Mouse (Mus musculus) frontal cortex, postnatal 25 days (tissue): ENCODE results near the gene Lrrc49.

Experiments used
- DNase-seq, 2 experiments: peaks; one replicate each; pipeline ENCODE4 v3.0.0; 2022; ENCODE audit warnings: low spot score in 2 of 2

Gene Lrrc49

DNA sequence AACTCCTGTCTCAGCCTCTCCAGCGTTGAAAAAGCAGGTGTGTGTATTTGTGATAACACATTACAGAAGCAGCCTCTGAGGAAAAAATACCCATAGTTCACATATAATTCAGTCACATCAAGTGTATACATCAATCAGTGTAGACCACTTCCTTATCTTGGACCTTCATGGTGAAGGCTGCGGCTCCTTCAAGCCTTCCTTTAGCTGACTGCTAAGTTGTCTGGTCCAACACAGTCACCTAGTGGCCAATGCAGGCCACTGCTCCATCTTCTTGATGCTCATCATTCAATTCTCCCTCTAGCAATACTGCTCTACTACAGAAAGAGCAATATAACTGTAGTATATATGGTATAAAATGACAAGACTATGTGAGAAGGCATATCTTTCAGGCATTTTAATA, 88.5 kb downstream of the Lrrc49 start:
- no peak for DNase-seq

DNA sequence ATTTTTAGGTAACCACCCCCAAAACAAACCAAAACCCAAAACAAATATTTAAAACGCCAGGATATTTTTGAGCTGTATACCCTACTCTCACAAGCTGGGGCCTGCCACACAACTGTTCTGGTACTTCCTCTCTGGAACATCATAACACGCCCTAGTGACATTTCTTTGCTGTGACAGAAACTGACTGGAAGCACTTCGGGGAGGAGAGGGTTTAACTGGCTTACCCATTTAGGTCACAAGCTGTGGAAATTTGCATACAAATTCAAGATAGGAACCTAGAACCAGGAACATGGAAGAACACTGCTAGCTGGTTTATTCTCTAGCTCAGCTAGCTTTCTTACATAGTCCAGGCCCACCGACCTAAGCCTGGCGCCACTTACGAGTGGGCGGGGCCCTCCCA, 92.6 kb downstream of the Lrrc49 start:
- DNase-seq = no peak

- DNase-seq = no peak
Measured at GRCm38 (mm10) chr9:60592974-60593373, 95.0 kb downstream of the Lrrc49 start.

GRCm38 (mm10) chr9:60592363-60592762, 95.6 kb downstream of the Lrrc49 start:
- no peak for DNase-seq

DNA sequence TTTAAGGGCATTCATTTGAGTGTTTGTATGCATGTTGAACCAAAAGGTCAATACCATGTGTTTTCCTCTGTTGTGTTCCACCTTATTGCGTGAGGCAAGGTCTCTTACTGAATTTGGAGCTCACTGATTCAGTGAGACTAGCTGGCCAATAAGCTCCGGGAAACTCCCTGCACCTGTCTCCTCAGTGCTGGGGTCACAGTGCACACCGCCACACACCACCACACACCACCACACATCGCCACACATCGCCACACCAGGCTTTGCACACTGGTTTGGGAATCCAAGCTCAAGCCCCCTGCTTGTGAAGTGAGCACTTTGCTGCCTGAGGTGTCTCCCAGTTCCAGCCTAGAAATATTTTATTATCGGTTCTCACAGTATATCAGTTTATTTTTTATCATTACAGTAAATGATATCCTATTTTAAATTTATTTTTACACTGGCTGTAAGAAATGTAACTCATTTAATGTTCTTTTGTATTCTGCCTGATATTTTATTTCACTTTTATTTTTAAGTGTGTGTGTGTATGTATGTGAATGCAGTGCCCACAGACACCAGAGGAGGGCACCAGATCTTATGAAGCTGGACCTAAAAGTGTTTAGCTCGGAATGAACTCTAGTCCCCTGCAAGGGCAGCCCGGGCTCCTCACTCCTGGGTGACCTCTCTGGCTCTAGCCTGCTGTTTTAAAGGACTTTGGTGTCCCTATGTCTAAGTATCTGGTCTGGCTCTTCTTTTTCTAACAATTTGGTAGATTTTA, 96.9 kb downstream of the Lrrc49 start:
- DNase-seq = no peak

DNA sequence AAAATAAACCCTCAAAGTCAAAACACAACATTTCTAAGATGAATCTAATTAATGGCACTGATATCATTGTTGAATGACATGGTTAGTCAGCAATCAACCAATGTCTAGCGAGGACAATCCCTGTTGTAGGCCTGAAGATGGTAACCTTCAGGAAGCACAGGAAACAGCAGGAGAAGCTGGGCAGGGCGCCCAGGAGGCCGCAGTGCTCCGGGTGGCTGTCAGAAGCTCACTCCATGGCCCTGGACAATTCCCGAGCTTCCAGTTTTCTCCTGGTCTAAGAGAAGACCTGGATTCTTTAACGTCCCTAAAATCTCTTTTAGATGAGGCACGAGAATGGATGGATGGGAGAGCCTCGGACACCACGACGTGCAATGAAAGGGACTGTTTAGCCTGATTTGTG, 99.0 kb downstream of the Lrrc49 start:
- no peak for DNase-seq

DNA sequence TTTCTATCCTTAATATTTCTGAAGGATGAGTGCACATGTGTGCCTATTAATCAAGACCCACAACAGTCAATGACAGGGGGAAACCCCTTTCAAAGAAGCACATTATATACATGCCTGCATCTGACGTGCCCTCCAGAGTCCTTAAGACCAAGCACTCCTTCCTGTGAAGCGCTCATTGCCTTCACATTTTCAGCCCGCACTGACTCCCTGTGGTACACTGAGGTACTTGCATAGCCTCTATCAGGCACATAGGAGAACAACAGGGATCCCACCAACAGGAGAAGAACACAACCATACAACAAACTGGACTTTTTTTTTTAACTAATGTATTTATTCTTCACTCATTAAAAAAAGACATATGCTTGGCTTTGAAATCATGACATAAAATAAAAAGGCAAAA, 101.0 kb downstream of the Lrrc49 start:
- DNase-seq = no peak

DNA sequence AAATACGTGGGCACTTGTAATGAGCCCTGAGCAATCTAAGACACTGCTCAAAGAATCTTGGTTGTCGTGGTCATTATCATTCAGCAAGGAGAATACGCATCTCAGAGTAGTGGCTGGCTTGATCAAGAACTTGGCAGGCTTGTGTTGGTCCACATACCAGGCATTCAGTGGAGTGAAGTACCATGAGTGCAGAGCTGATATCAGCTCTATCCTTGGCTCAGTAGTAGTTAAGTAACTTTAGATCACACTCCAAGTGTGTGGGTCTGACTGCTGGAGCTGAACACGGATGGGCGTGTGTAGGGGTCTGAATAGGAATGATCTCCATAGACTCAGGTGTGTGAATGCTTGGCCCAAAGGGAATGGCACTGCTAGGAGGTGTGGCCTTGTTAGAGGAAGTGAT, 102.8 kb downstream of the Lrrc49 start:
- no peak for DNase-seq

DNA sequence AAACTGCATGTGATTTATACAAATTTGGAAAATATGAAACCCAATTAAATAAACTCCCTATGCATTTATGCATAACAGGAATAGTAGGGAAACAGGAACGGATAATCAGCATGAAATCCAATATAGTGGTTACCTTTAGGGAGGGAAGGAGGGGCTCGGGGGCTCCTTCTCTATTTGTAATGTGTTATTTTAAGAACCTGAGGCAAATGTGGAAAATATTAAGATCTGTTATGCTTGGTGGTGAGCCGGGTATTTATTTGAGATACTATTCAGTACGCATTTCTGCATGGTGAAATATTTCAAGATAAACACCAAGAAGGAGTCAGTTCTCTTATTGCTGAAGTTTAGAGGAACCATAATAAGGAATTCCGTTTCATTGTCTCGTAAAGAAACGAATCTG, 105.4 kb downstream of the Lrrc49 start:
- DNase-seq = no peak

DNA sequence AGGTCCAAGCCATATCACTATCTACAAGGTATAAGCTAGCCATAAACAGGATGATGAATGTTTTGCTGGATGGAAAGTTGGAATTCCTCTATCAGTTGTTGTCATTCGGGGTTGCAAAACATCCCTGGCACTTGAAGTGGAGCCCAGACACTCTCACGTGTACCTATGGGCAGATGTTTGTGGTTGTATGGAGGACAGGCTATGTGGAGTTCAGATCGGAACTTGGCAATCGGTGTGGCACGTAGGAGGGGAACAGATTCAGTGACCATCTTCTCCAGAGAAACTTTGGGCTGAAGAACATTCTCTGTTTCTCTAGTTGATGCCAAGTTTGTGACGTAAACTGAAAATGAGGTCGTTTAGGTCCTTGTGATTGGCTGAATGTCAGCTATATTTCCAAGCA, 114.9 kb downstream of the Lrrc49 start:
- DNase-seq = no peak

GRCm38 (mm10) chr9:60571725-60572124, 116.2 kb downstream of the Lrrc49 start:
- DNase-seq = no peak

DNA sequence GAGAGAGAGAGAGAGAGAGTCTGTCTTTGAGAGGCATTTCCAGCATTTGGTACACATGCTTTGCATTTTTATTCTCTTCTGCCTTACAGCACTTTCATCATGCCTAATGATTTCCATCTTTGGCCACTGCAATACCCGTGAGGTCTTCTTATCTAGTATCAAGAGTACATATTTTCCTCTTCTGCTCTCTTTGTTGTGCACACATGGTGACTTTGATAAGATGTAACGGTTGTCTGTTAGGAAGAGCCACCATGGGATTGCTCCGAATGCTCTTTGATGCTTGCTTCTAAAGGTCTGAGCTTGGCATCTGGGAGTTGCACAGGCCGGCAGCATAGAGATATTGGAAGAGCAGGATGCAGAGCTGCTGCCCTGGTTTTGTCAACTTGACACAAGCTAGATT, 116.9 kb downstream of the Lrrc49 start:
- no peak for DNase-seq

- DNase-seq = no peak
Measured at GRCm38 (mm10) chr9:60569366-60569765, 118.6 kb downstream of the Lrrc49 start.

DNA sequence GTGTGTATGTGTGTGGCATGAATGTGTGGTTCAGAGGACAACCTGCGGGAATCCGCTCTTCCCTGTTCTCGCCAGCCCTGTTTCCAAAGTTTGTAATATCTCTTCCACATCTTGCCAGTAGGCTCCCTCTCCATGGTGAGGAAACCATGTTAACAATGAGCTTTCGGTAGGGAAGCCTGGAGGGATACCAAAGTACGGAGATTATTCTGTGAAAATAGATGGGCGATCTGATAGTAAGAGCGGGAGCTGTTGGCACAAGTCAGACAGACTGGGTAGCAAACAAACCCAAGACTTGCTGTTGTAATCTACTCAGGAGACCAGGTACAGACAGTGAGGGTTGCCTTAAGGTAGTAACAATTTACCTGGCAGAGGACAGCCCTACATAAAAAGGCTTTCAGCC, 124.1 kb downstream of the Lrrc49 start:
- DNase-seq = no peak

GRCm38 (mm10) chr9:60562443-60563371, 125.3 kb downstream of the Lrrc49 start:
- DNase-seq = no peak

DNA sequence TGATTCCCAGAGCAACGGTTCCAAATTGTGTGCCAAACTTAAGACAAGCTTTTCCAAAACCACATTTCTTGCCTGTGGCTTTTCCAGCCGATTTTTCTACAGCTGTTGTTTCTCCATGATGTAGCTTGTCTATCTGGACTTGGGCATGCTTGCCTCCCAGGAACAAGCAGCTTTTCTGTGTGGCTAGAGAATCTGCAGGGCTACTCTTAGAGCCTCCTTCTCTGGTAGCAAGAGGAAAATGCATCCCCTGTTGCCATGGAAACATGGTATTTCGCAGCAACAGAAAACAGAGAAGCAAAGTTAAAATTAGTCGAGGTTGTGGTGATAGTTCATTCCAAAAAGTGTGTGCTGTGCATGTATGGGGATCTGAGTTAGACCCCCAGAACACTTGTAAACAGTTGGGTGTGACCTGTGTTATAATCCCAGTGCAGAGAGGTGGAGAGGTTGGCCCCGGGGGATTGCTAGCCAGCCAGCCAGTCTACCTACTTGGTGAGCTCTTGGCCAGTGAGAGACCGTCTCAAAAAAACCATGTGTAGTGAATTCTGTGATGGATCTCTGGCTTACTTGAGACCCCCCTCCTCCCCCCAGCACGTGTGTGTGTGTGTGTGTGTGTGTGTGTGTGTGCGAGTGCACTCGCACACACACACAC, 126.2 kb downstream of the Lrrc49 start:
- no peak for DNase-seq

GRCm38 (mm10) chr9:60558507-60558906, 129.5 kb downstream of the Lrrc49 start:
- no peak for DNase-seq

DNA sequence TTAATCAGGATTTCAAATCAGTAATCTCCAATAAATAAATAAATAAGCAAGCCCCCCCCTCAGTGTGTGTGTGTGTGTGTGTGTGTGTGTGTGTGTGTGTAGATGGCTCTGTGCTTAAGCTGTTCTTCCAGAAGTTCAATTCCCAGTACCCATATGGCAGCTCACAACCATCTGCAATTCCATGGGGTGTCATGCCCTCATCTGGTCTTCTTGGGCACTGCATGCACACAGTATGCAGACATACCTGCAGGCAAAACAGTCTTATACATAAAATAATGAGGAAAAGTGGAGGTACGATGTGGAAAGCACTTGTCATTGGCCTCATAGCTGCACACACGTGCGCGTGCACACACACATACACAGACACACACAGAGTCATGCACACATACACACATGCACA, 136.7 kb downstream of the Lrrc49 start:
- DNase-seq = no peak

- DNase-seq = peak in 1 of 2 experiments; percentile 14
Measured at GRCm38 (mm10) chr9:60548182-60548581, 139.8 kb downstream of the Lrrc49 start.

- no peak for DNase-seq
Measured at GRCm38 (mm10) chr9:60546169-60546568, 141.8 kb downstream of the Lrrc49 start.

GRCm38 (mm10) chr9:60545361-60546096, 142.4 kb downstream of the Lrrc49 start:
- DNase-seq = no peak
